Mouse (Mus musculus) thymus, adult 2 months (tissue): ENCODE data around the gene Iqcn. TPM values are rescaled to one million over a fixed set of nuclear protein-coding genes. Genes with fewer than 3 reads are reported as not detected.

Experiments
- DNase-seq: peaks from one replicate; pipeline ENCODE4 v3.0.0; 2021
- H3K27ac ChIP-seq: fragments of 200-500 bp; 2 replicates; pipeline ENCODE4 v1.5.1; 2012; ENCODE audit warnings: low read length, control low read depth; ENCODE audit not compliant: control insufficient read depth, insufficient read depth
- H3K27me3 ChIP-seq: fragments of 200-500 bp; 2 replicates; pipeline ENCODE4 v1.6.1; 2012; ENCODE audit warnings: mild to moderate bottlenecking, low read length, moderate library complexity, mixed read lengths; ENCODE audit not compliant: control insufficient read depth, insufficient read depth
- H3K36me3 ChIP-seq: fragments of 200-500 bp; 2 replicates; pipeline ENCODE4 v1.6.1; 2012; ENCODE audit warnings: mild to moderate bottlenecking, low read length, moderate library complexity; ENCODE audit not compliant: control insufficient read depth, insufficient read depth
- H3K4me1 ChIP-seq: fragments of 200-500 bp; replicated peaks from 2 replicates; pipeline ENCODE4 v1.6.1; 2012; ENCODE audit warnings: low read length; ENCODE audit not compliant: control insufficient read depth, insufficient read depth
- H3K4me3 ChIP-seq: fragments of 200-500 bp; 2 replicates; pipeline ENCODE4 v1.5.1; 2012; ENCODE audit warnings: mild to moderate bottlenecking, low read length, control low read depth, moderate library complexity; ENCODE audit not compliant: control insufficient read depth, insufficient read depth
- CTCF ChIP-seq: fragments of 200-500 bp; IDR thresholded peaks from 2 replicates; pipeline ENCODE4 v1.5.1; 2012; ENCODE audit warnings: mild to moderate bottlenecking, control low read depth, low read length, moderate library complexity, borderline replicate concordance; ENCODE audit not compliant: control insufficient read depth, poor library complexity, insufficient read depth; ENCODE audit errors: extremely low read depth
- POLR2A ChIP-seq: fragments of 200-500 bp; IDR thresholded peaks from 2 replicates; pipeline ENCODE4 v1.6.1; 2012; ENCODE audit warnings: mild to moderate bottlenecking, low read length, control low read depth, moderate library complexity; ENCODE audit not compliant: control insufficient read depth, poor library complexity, insufficient read depth; ENCODE audit errors: extremely low read depth
- WGBS: fragments of 180-500 bp; shearing (Covaris S2); methylation state at CpG from one replicate; pipeline ENCODE4 v1.1.7; 2018; 5-methylcytosine and 5-hydroxymethylcytosine counted together
- polyA plus RNA-seq: library from polyadenylated mRNA; depleted of rRNA; stranded (reverse); fragments of >200 nt; gene quantifications from 2 replicates; pipeline ENCODE4 v1.2.3, GENCODE M21; 2012

Iqcn gene
- polyA plus RNA-seq, 1 experiment, result 0.28 TPM

- no peak for DNase-seq
Observed at GRCm38 (mm10) chr8:70748246-70749096, 45.2 kb downstream of the Iqcn start.

GRCm38 (mm10) chr8:70749097-70749674, 45.9 kb downstream of the Iqcn start:
- Histone ChIP-seq H3K4me3 (no peak overlapping the region), H3K36me3 (no peaks in the 10 kb centered on the region), H3K4me1 (peaks cover 18% of the 10 kb centered on the region), H3K27me3 (peaks cover 2% of the 10 kb centered on the region; the same call in 1 of the 2 replicates), H3K27ac (no peak overlapping the region)
- 91% methylated on average over 19 of the region's 19 CpGs for WGBS
- TF ChIP-seq CTCF (no peak), POLR2A (no peak)
- no peak for DNase-seq

More at GRCm38 (mm10) chr8:70748246-70749096, 45.2 kb downstream of the Iqcn start:
- H3K4me1 ChIP-seq, result peaks cover 22% of the 10 kb centered on the region
- TF ChIP-seq CTCF (no peak), POLR2A (no peak)
- 88% methylated on average over 23 of the region's 23 CpGs for WGBS
- no peak overlapping the region for H3K4me3 ChIP-seq
- H3K27me3 ChIP-seq, result peaks cover 7% of the 10 kb centered on the region; the same call in 1 of the 2 replicates
- no peaks in the 10 kb centered on the region for H3K36me3 ChIP-seq
- no peak overlapping the region for H3K27ac ChIP-seq

GRCm38 (mm10) chr8:70750128-70750680, 46.9 kb downstream of the Iqcn start:
- H3K27ac ChIP-seq, result no peak overlapping the region
- H3K4me3 ChIP-seq, result no peak overlapping the region
- H3K4me1 ChIP-seq, result peaks cover 20% of the 10 kb centered on the region
- no peaks in the 10 kb centered on the region for H3K36me3 ChIP-seq
- TF ChIP-seq POLR2A, result no peak
- no peak for TF ChIP-seq CTCF
- no peak for DNase-seq
- WGBS, result 91% methylated on average over 13 of the region's 13 CpGs
- no peaks in the 10 kb centered on the region; the same call in 1 of the 2 replicates for H3K27me3 ChIP-seq

- TF ChIP-seq POLR2A (no peak), CTCF (no peak)
- H3K4me1 ChIP-seq, result peaks cover 29% of the 10 kb centered on the region
- H3K27ac ChIP-seq, result no peak overlapping the region
- peak; percentile 77 for DNase-seq
- no peaks in the 10 kb centered on the region for H3K36me3 ChIP-seq
- WGBS, result 30% methylated on average over 11 of the region's 11 CpGs
- no peaks in the 10 kb centered on the region; the same call in 1 of the 2 replicates for H3K27me3 ChIP-seq
- no peak overlapping the region for H3K4me3 ChIP-seq
Observed at GRCm38 (mm10) chr8:70752000-70752764, 48.9 kb downstream of the Iqcn start.

GRCm38 (mm10) chr8:70753151-70753550, 49.9 kb downstream of the Iqcn start:
- H3K4me3 ChIP-seq, result no peak overlapping the region
- H3K27ac ChIP-seq, result no peak overlapping the region
- 16% methylated on average over 21 of the region's 21 CpGs for WGBS
- peak; percentile 67 for DNase-seq
- no peaks in the 10 kb centered on the region for H3K36me3 ChIP-seq
- H3K27me3 ChIP-seq, result no peaks in the 10 kb centered on the region; the same call in 1 of the 2 replicates
- TF ChIP-seq POLR2A, result no peak
- no peak for TF ChIP-seq CTCF
- H3K4me1 ChIP-seq, result peaks cover 29% of the 10 kb centered on the region

DNA sequence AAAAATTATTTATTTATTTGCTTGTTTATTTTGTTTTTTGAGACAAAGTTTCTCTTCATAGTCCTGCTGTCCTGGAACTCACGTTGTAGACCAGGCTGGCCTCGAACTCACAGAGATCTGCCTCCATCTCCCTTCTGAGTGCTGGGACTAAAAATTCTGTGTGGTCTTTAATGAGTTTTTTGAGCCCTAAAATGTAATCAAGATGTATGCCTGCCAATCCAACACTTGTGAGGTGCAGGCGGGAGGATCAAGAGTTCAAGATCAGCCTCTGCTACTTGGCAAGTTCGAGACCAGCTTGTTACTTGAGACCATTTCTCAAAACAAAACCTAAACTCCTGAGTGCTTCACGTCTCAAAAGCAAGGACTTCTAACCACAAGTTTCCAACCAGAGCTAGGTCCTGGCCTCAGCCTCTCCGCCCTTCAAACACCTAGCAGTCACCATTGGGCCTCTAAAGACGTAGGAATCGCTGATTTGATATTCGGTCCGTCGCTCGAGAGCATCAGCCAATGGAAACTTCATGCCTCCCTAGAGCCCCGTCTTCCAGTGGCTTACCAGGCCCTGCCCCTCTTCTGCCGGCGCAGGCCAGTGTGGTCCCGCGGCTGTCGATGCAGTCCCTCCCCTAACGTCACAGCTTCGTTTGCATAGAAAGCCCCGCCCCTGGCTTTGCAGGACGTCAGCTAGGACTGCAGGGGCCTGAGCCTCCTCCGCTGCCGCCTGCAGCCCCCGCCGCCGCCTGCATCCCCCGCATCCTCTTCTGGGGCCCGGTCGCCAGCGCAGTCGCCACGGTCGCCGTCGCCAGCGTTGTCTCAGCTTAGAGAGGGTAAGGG, 51.0 kb downstream of the Iqcn start, which contains the start of gene Rab3a:
Gene Rab3a, plus strand, starts transcription at position 637 of the 828 bp plus-strand sequence.
- TF ChIP-seq POLR2A (peak; percentile 69; the same call in 1 of the 2 replicates), CTCF (peak; percentile 61; the same call in 1 of the 2 replicates)
- peak within 1 kb of the TSS; percentile 63 for H3K4me3 ChIP-seq
- peaks cover 29% of the 10 kb centered on the region for H3K4me1 ChIP-seq
- no peak within 1 kb of the TSS for H3K27ac ChIP-seq
- WGBS, result 8% methylated on average over 37 of the region's 37 CpGs
- no peaks in the 10 kb centered on the region for H3K27me3 ChIP-seq
- peak; percentile 93 for DNase-seq
- no peaks in the 10 kb centered on the region for H3K36me3 ChIP-seq
